ENCODE assay signal across 7 mouse cellular contexts in the genomic region with DNA sequence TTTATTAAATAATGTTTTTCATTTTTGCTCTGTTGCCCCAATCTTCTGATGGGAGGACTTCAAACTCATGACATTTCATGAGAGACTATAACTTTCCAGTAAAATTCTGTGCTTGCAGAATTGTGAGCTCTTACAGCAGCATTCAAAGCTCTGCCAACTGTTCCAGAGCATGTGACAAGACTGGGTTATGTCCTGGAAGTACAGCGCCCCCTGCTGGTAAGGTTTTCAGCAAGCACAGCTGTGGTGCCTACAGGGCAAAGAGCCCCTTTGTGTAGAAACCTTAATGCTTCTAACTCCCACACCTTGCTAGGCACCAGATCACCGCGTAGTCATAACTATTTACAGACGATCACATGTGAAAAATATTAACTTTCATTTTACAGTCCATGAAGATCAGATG.
A peak's percentile ranks its signal among the peaks of the same experiment; 100 is the strongest.
DNase-seq lines count a peak whose midpoint lies in the region; ATAC-seq lines count a peak whose summit lies in the region.

No protein-coding gene starts in this region.

- no peak overlapping the region for H3K27ac ChIP-seq in limb, embryonic 10.5 days
- H3K27ac ChIP-seq in neural tube, embryonic 11.5 days (ENCODE audit: low read depth, low read length), result no peak overlapping the region
- H3K27ac ChIP-seq in stomach, embryonic 16.5 days (ENCODE audit: low read length), result no peak overlapping the region

- no peak overlapping the region for H3K9ac ChIP-seq in neural tube, embryonic 11.5 days (ENCODE audit: low read length)
- H3K9ac ChIP-seq in stomach, embryonic 16.5 days (ENCODE audit: low read length), result no peak overlapping the region

- no peak overlapping the region for H3K4me2 ChIP-seq in neural tube, embryonic 11.5 days (ENCODE audit: low read depth)
- no peak overlapping the region for H3K4me2 ChIP-seq in stomach, embryonic 16.5 days (ENCODE audit: low read depth, low read length)

- no peaks in the 10 kb centered on the region for H3K27me3 ChIP-seq in limb, embryonic 10.5 days (ENCODE audit: low read depth, poor library complexity, severe bottlenecking)
- no peaks in the 10 kb centered on the region for H3K27me3 ChIP-seq in neural tube, embryonic 11.5 days (ENCODE audit: control insufficient read depth, insufficient read depth, low read length)
- no peaks in the 10 kb centered on the region for H3K27me3 ChIP-seq in stomach, embryonic 16.5 days (ENCODE audit: control insufficient read depth, insufficient read depth, low read length)

- peaks cover 5% of the 10 kb centered on the region for H3K4me1 ChIP-seq in limb, embryonic 10.5 days
- no peaks in the 10 kb centered on the region for H3K4me1 ChIP-seq in neural tube, embryonic 11.5 days (ENCODE audit: control insufficient read depth, insufficient read depth, low read length)
- H3K4me1 ChIP-seq in stomach, embryonic 16.5 days (ENCODE audit: control insufficient read depth, insufficient read depth, low read length), result no peaks in the 10 kb centered on the region

- peak; percentile 74 for ATAC-seq in neural tube, embryonic 11.5 days (ENCODE audit: insufficient read depth, low FRiP score, low TSS enrichment)
- 0 out of 2 replicates have a peak, but pooled peaks have one; percentile 47 for ATAC-seq in stomach, embryonic 16.5 days (ENCODE audit: insufficient read depth, low FRiP score)

- no peaks in the 10 kb centered on the region for H3K36me3 ChIP-seq in limb, embryonic 10.5 days
- H3K36me3 ChIP-seq in neural tube, embryonic 11.5 days (ENCODE audit: control insufficient read depth, insufficient read depth, low read length), result no peaks in the 10 kb centered on the region
- no peaks in the 10 kb centered on the region for H3K36me3 ChIP-seq in stomach, embryonic 16.5 days (ENCODE audit: control insufficient read depth, insufficient read depth, low read length)

- DNase-seq in adrenal gland, postnatal 14 days, result peak; percentile 90
- DNase-seq in embryo, embryonic 10.5 days (ENCODE audit: low spot score), result peak; percentile 89
- DNase-seq in gastrocnemius, postnatal 4 days (ENCODE audit: low spot score in 2 of 2), result peak; percentile 74 to 83
- DNase-seq in kidney, adult 8-10 months, result peak; percentile 43 to 79
- DNase-seq in limb, embryonic 10.5 days (ENCODE audit: low spot score), result peak; percentile 91
- DNase-seq in neural tube, embryonic 11.5 days (ENCODE audit: low spot score), result peak; percentile 84

- no peak overlapping the region for H3K4me3 ChIP-seq in limb, embryonic 10.5 days
- no peak overlapping the region for H3K4me3 ChIP-seq in neural tube, embryonic 11.5 days (ENCODE audit: low read depth, low read length)
- no peak overlapping the region for H3K4me3 ChIP-seq in stomach, embryonic 16.5 days (replicated peaks; ENCODE audit: low read length)

- no peaks in the 10 kb centered on the region for H3K9me3 ChIP-seq in limb, embryonic 10.5 days (replicated peaks)
- no peaks in the 10 kb centered on the region for H3K9me3 ChIP-seq in neural tube, embryonic 11.5 days (ENCODE audit: control insufficient read depth, low read length)
- no peaks in the 10 kb centered on the region for H3K9me3 ChIP-seq in stomach, embryonic 16.5 days (replicated peaks; ENCODE audit: control insufficient read depth, low read length)

- 44% methylated on average over 4 of the region's 4 CpGs for WGBS in limb, embryonic 10.5 days
- 44% methylated on average over 4 of the region's 4 CpGs for WGBS in neural tube, embryonic 11.5 days
- WGBS in stomach, embryonic 16.5 days, result 35% methylated on average over 4 of the region's 4 CpGs
